Mouse (Mus musculus) intestine, embryonic 14.5 days (tissue): ENCODE results near the gene Slc25a39. TPM values are rescaled to one million over a fixed set of nuclear protein-coding genes. Genes with fewer than 3 reads are reported as not detected.
"Not testable (repeated sequence)": the region's sequence is repeated elsewhere in the genome, so short reads cannot be mapped to it uniquely, and the experiment has no call there.

Source experiments
- ATAC-seq: fragments of 200-750 bp; cut with Nextera tagmentation; replicated peaks from 2 replicates; pipeline ENCODE4 v1.8.0; 2017; ENCODE audit warnings: low read depth, moderate number of reproducible peaks, moderate TSS enrichment, moderate library complexity; ENCODE audit not compliant: low FRiP score, low TSS enrichment
- DNase-seq: peaks from one replicate; pipeline ENCODE4 v3.0.0-alpha.2; 2018; ENCODE audit warnings: low spot score
- H3K27ac ChIP-seq: fragments of 300-500 bp; sonication (generic); 2 replicates; pipeline ENCODE4 v1.5.1; 2014; ENCODE audit warnings: low read depth, mild to moderate bottlenecking, control low read depth
- H3K27me3 ChIP-seq: fragments of 300-500 bp; sonication (generic); replicated peaks from 2 replicates; pipeline ENCODE4 v1.6.1; 2014; ENCODE audit warnings: low read length, control low read depth; ENCODE audit not compliant: control insufficient read depth, insufficient read depth
- H3K36me3 ChIP-seq: fragments of 300-500 bp; sonication (generic); 2 replicates; pipeline ENCODE4 v1.6.1; 2014; ENCODE audit warnings: low read length, control low read depth; ENCODE audit not compliant: control insufficient read depth, insufficient read depth
- H3K4me1 ChIP-seq: fragments of 300-500 bp; sonication (generic); replicated peaks from 2 replicates; pipeline ENCODE4 v1.6.1; 2014; ENCODE audit warnings: low read length, control low read depth, mixed read lengths; ENCODE audit not compliant: control insufficient read depth, insufficient read depth
- H3K4me2 ChIP-seq: fragments of 300-500 bp; sonication (generic); 2 replicates; pipeline ENCODE4 v1.6.1; 2014; ENCODE audit warnings: low read length
- H3K4me3 ChIP-seq: fragments of 300-500 bp; sonication (generic); 2 replicates; pipeline ENCODE4 v1.5.1; 2014; ENCODE audit warnings: low read depth, low read length, control low read depth, mixed read lengths
- H3K9ac ChIP-seq: fragments of 300-500 bp; sonication (generic); 2 replicates; pipeline ENCODE4 v1.6.1; 2014; ENCODE audit warnings: mild to moderate bottlenecking, low read length
- H3K9me3 ChIP-seq: fragments of 300-500 bp; sonication (generic); 2 replicates; pipeline ENCODE4 v1.6.1; 2016; ENCODE audit warnings: low read length, control low read depth; ENCODE audit not compliant: control insufficient read depth
- WGBS: fragments of 180-500 bp; shearing (Covaris S2); extraction: QIAGEN DNeasy Blood & Tissue Kit; methylation state at CpG from one replicate; pipeline ENCODE4 v1.1.7; 2014; 5-methylcytosine and 5-hydroxymethylcytosine counted together
- polyA plus RNA-seq: library from polyadenylated mRNA; unstranded; fragments of >200 nt; fragmentation: Nextera tagmentation; extraction: Ambion mirVana; gene quantifications from 2 replicates; pipeline ENCODE4 v1.2.1, GENCODE M21; 2014

Gene Slc25a39
- polyA plus RNA-seq, 1 experiment from 2014 or later, result 296 TPM

- Histone ChIP-seq H3K9me3 (no peaks in the 10 kb centered on the region), H3K4me3 (peak overlapping the region; percentile 39), H3K4me1 (peaks cover 10% of the 10 kb centered on the region), H3K36me3 (no peaks in the 10 kb centered on the region), H3K9ac (no peak overlapping the region), H3K27me3 (peaks cover 8% of the 10 kb centered on the region; the same call in 1 of the 2 replicates), H3K4me2 (peak overlapping the region; percentile 88), H3K27ac (0 out of 2 replicates have a peak overlapping the region, but pooled peaks have one; percentile 27)
- 16% methylated on average over 15 of the region's 15 CpGs for WGBS
- DNase-seq (no peak), ATAC-seq (0 out of 2 replicates have a peak, but pooled peaks have one; percentile 33)
Measured at GRCm38 (mm10) chr11:102392441-102393237, 15.1 kb downstream of the Slc25a39 start.

- not testable (repeated sequence) for ATAC-seq, H3K27me3 ChIP-seq, H3K4me3 ChIP-seq, H3K27ac ChIP-seq, H3K4me2 ChIP-seq, H3K36me3 ChIP-seq, H3K9ac ChIP-seq, DNase-seq, H3K9me3 ChIP-seq
- 86% methylated on average over 4 of the region's 5 CpGs for WGBS
- peaks cover 10% of the 10 kb centered on the region for H3K4me1 ChIP-seq
Measured at GRCm38 (mm10) chr11:102389436-102389835, 18.3 kb downstream of the Slc25a39 start.

- Histone ChIP-seq H3K4me3 (no peak overlapping the region), H3K9ac (no peak overlapping the region), H3K4me2 (no peak overlapping the region), H3K9me3 (no peaks in the 10 kb centered on the region), H3K36me3 (no peaks in the 10 kb centered on the region), H3K27me3 (no peaks in the 10 kb centered on the region), H3K4me1 (no peaks in the 10 kb centered on the region), H3K27ac (no peak overlapping the region)
- no peak for ATAC-seq
- WGBS, result 56% methylated on average over 5 of the region's 5 CpGs
- no peak for DNase-seq
Measured at GRCm38 (mm10) chr11:102386121-102386520, 21.6 kb downstream of the Slc25a39 start.

- DNase-seq, result no peak
- no peaks in the 10 kb centered on the region for H3K4me1 ChIP-seq
- H3K9ac ChIP-seq, result no peak overlapping the region
- 46% methylated on average over 4 of the region's 4 CpGs for WGBS
- H3K36me3 ChIP-seq, result no peaks in the 10 kb centered on the region
- no peaks in the 10 kb centered on the region for H3K9me3 ChIP-seq
- no peak for ATAC-seq
- H3K4me2 ChIP-seq, result no peak overlapping the region
- H3K27me3 ChIP-seq, result no peaks in the 10 kb centered on the region
- no peak overlapping the region for H3K4me3 ChIP-seq
- H3K27ac ChIP-seq, result no peak overlapping the region
Measured at GRCm38 (mm10) chr11:102385075-102385474, 22.7 kb downstream of the Slc25a39 start.

- Histone ChIP-seq H3K27me3 (no peaks in the 10 kb centered on the region), H3K9ac (no peak overlapping the region), H3K36me3 (no peaks in the 10 kb centered on the region), H3K9me3 (no peaks in the 10 kb centered on the region), H3K4me1 (no peaks in the 10 kb centered on the region), H3K27ac (no peak overlapping the region), H3K4me2 (no peak overlapping the region), H3K4me3 (no peak overlapping the region)
- no peak for ATAC-seq
- DNase-seq, result no peak
- 64% methylated on average over 2 of the region's 2 CpGs for WGBS
Measured at GRCm38 (mm10) chr11:102384418-102384817, 23.3 kb downstream of the Slc25a39 start.

- H3K4me1 ChIP-seq, result no peaks in the 10 kb centered on the region
- H3K27ac ChIP-seq, result no peak overlapping the region
- no peak overlapping the region for H3K9ac ChIP-seq
- no peak for DNase-seq
- WGBS, result 83% methylated on average over 1 of the region's 1 CpGs
- no peaks in the 10 kb centered on the region for H3K27me3 ChIP-seq
- no peaks in the 10 kb centered on the region for H3K36me3 ChIP-seq
- ATAC-seq, result no peak
- peaks cover 5% of the 10 kb centered on the region; the same call in 1 of the 2 replicates for H3K9me3 ChIP-seq
- H3K4me3 ChIP-seq, result no peak overlapping the region
- H3K4me2 ChIP-seq, result no peak overlapping the region
Measured at GRCm38 (mm10) chr11:102383365-102384136, 24.2 kb downstream of the Slc25a39 start.

GRCm38 (mm10) chr11:102382794-102383193 lies 25.0 kb downstream of the Slc25a39 start:
- Histone ChIP-seq H3K9me3 (peaks cover 5% of the 10 kb centered on the region; the same call in 1 of the 2 replicates), H3K4me2 (no peak overlapping the region), H3K4me3 (no peak overlapping the region), H3K9ac (no peak overlapping the region), H3K27ac (no peak overlapping the region), H3K27me3 (no peaks in the 10 kb centered on the region), H3K4me1 (no peaks in the 10 kb centered on the region), H3K36me3 (no peaks in the 10 kb centered on the region)
- no peak for DNase-seq
- 85% methylated on average over 3 of the region's 3 CpGs for WGBS
- ATAC-seq, result no peak

GRCm38 (mm10) chr11:102381341-102382100 lies 26.2 kb downstream of the Slc25a39 start:
- H3K9ac ChIP-seq, result no peak overlapping the region
- no peak overlapping the region for H3K27ac ChIP-seq
- ATAC-seq, result 0 out of 2 replicates have a peak, but pooled peaks have one; percentile 50
- no peak overlapping the region for H3K4me3 ChIP-seq
- no peak overlapping the region for H3K4me2 ChIP-seq
- no peaks in the 10 kb centered on the region for H3K27me3 ChIP-seq
- peaks cover under 1% of the 10 kb centered on the region; the same call in 1 of the 2 replicates for H3K4me1 ChIP-seq
- DNase-seq, result no peak
- WGBS, result 38% methylated on average over 4 of the region's 4 CpGs
- peaks cover 5% of the 10 kb centered on the region; the same call in 1 of the 2 replicates for H3K9me3 ChIP-seq
- H3K36me3 ChIP-seq, result no peaks in the 10 kb centered on the region
